Mouse (Mus musculus): ENCODE results near the gene Tgfbr2. TPM values are rescaled to one million over a fixed set of nuclear protein-coding genes. Genes with fewer than 3 reads are reported as not detected.
A peak's percentile ranks its signal among the peaks of the same experiment; 100 is the strongest.

Tgfbr2 gene
- total and polyA plus RNA-seq, 3 experiments: 19.6 to 46.3 (median 42.8) TPM

GRCm38 (mm10) chr9:116175488-116176115 is 442 bp upstream of the Tgfbr2 start:
- peak overlapping the region; percentile 86 for H3K27ac ChIP-seq (ENCODE audit: insufficient read depth, low read depth)
- in situ Hi-C loops (cut with MboI; ENCODE audit: low pct_ligation_motif_present, low pct_unique_long_range_greater_than_20kb, low sequenced_read_pairs): loop anchor here (5.0 to 10.0 kb wide), 2 partner anchors 37 to 91 kb away; no protein-coding TSS in a partner anchor
- H3K9me3 ChIP-seq (replicated peaks; ENCODE audit: low read length): no peaks in the 10 kb centered on the region
- peak overlapping the region; percentile 37 for H3K4me2 ChIP-seq (ENCODE audit: insufficient read depth, low read depth, poor library complexity, severe bottlenecking)
- peak; percentile 92 for DNase-seq (ENCODE audit: extremely low read depth)
- peaks cover 0 to 12% of the 10 kb centered on the region in 2 experiments for H3K36me3 ChIP-seq (replicated peaks in 1 of 2; ENCODE audit: control insufficient read depth in 1 of 2, insufficient read depth in 1 of 2, low read length in 1 of 2)
- peak overlapping the region; percentile 96 for H3K9ac ChIP-seq (ENCODE audit: insufficient read depth, low read depth)
- peaks cover 43% of the 10 kb centered on the region for H3K79me2 ChIP-seq (replicated peaks; ENCODE audit: control insufficient read depth, extremely low read depth, insufficient read depth, poor library complexity, severe bottlenecking)
- H3K27me3 ChIP-seq (replicated peaks): no peaks in the 10 kb centered on the region
- peaks cover 12 to 49% of the 10 kb centered on the region in 2 experiments for H3K4me1 ChIP-seq (ENCODE audit: control insufficient read depth in 1 of 2, insufficient read depth in 2 of 2)
- H3K4me3 ChIP-seq (replicated peaks in 1 of 3; ENCODE audit: low read depth in 2 of 3, low read length in 2 of 3, poor library complexity in 1 of 3): peak overlapping the region; percentile 52 to 96 (median 92)
- dilution Hi-C loops (cut with MboI; ENCODE audit: extremely low pct_ligation_motif_present, extremely low pct_unique_long_range_greater_than_20kb, low sequenced_read_pairs): no loop called here
- TF ChIP-seq JUND (conservative IDR thresholded peaks at IDR 0.05; ENCODE audit: low read depth, low read length): peak; percentile 36; the same call in 1 of the 2 replicates
- TF ChIP-seq MYC (IDR thresholded peaks at IDR 0.05; ENCODE audit: low read depth, low read length): peak; percentile 42
- TF ChIP-seq CHD1 (IDR thresholded peaks at IDR 0.05; ENCODE audit: low read depth, low read length): peak; percentile 16; the same call in 1 of the 2 replicates
- TF ChIP-seq BHLHE40 (IDR thresholded peaks at IDR 0.05; ENCODE audit: low read depth, low read length): peak; percentile 41
- no peak for TF ChIP-seq ELF1 (IDR thresholded peaks at IDR 0.05; ENCODE audit: low read depth, low read length)
- no peak for TF ChIP-seq MXI1 (IDR thresholded peaks at IDR 0.05; ENCODE audit: low read depth, low read length)
- TF ChIP-seq TBP (conservative IDR thresholded peaks at IDR 0.05; ENCODE audit: low read depth, low read length): peak; percentile 86
- TF ChIP-seq ZMIZ1 (IDR thresholded peaks at IDR 0.05; ENCODE audit: low read depth, low read length): no peak
- peak; percentile 47; the same call in 1 of the 2 replicates for TF ChIP-seq CHD2 (IDR thresholded peaks at IDR 0.05; ENCODE audit: low read length)
- TF ChIP-seq HCFC1 (IDR thresholded peaks at IDR 0.05; ENCODE audit: low read depth, low read length): 0 out of 2 replicates have a peak, but pooled peaks have one; percentile 6
- peak; percentile 39; the same call in 1 of the 2 replicates for TF ChIP-seq SIN3A (IDR thresholded peaks at IDR 0.05; ENCODE audit: low read length)
- no peak for TF ChIP-seq KAT2A (IDR thresholded peaks at IDR 0.05; ENCODE audit: insufficient replicate concordance, low read length)
- TF ChIP-seq UBTF (IDR thresholded peaks at IDR 0.05; ENCODE audit: low read depth, low read length): no peak
- TF ChIP-seq POLR2A (IDR thresholded peaks at IDR 0.05; ENCODE audit: low read depth, low read length): peak; percentile 35; the same call in 1 of the 2 replicates
- 0 out of 2 replicates have a peak, but pooled peaks have one; percentile 28 for TF ChIP-seq ETS1 (conservative IDR thresholded peaks at IDR 0.05; ENCODE audit: low read depth, low read length)
- TF ChIP-seq TCF12 (IDR thresholded peaks at IDR 0.05; ENCODE audit: low read depth, low read length): peak; percentile 46
- TF ChIP-seq USF2 (conservative IDR thresholded peaks at IDR 0.05; ENCODE audit: low read depth, low read length): no peak; the same call in 1 of the 2 replicates
- TF ChIP-seq E2F4 (IDR thresholded peaks at IDR 0.05; ENCODE audit: insufficient replicate concordance, low read depth, low read length): no peak
- TF ChIP-seq ZC3H11A (IDR thresholded peaks at IDR 0.05; ENCODE audit: low read depth, low read length): no peak

Measured in CH12.LX (cell line).